In the genomic region with DNA sequence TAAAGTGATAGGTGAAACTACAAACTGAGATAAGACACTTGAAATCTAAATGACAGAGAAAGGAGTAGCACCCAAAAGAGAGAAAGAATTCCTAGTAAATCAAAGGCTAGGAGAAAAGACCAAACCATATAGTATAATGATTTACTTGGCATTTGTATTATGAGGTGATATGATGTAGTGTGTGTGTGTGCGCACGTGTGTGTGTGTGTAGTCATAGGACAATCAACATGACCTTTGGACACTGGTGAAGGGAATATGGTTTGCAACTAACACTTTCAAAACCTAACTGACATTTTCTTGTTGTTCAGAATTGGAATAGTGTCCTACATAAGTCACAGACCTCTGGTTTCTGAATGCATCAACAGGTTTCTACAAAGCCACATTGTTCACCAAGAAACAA, we compare ENCODE assay signal across 26 mouse cellular contexts.
"Had no signal": no experiment of that assay in that cellular context is flagged by ENCODE, and none has a peak within 500 bp of the region (broad histone marks: within the 10 kb centered on the region; RNA-seq: fewer than 3 reads in every experiment).

No protein-coding gene starts in this region.

- H3K9me3 ChIP-seq: heart, embryonic 10.5 days; heart, embryonic 12.5 days; hindbrain, embryonic 13.5 days; hindbrain, embryonic 15.5 days; kidney, embryonic 15.5 days; limb, embryonic 13.5 days; limb, embryonic 15.5 days; liver, embryonic 12.5 days had no signal

- H3K27me3 ChIP-seq: heart, embryonic 12.5 days; hindbrain, embryonic 15.5 days; kidney, embryonic 15.5 days; limb, embryonic 13.5 days; limb, embryonic 15.5 days; liver, embryonic 12.5 days had no signal

- ATAC-seq: forebrain, postnatal 0 days; hindbrain, postnatal 0 days; liver, embryonic 12.5 days had no signal

- H3K36me3 ChIP-seq: heart, embryonic 10.5 days; heart, embryonic 12.5 days; hindbrain, embryonic 13.5 days; hindbrain, embryonic 15.5 days; kidney, embryonic 15.5 days; limb, embryonic 13.5 days; limb, embryonic 15.5 days; liver, embryonic 12.5 days had no signal

- H3K4me1 ChIP-seq: heart, embryonic 10.5 days; heart, embryonic 12.5 days; hindbrain, embryonic 13.5 days; hindbrain, embryonic 15.5 days; kidney, embryonic 15.5 days; limb, embryonic 15.5 days; liver, embryonic 12.5 days had no signal

- H3K27ac ChIP-seq: heart, embryonic 10.5 days; hindbrain, embryonic 13.5 days; hindbrain, embryonic 15.5 days; hindbrain, postnatal 0 days; kidney, postnatal 0 days; layer of hippocampus, adult 2 months; left cerebral cortex, adult 2 months; limb, embryonic 13.5 days; limb, embryonic 15.5 days; liver, embryonic 12.5 days; liver, embryonic 14.5 days had no signal

- DNase-seq: forebrain, postnatal 0 days; gastrocnemius, postnatal 14 days; gastrocnemius, postnatal 36 days; heart, adult 11 months; heart, postnatal 10 days; kidney, adult 11 months; kidney, adult 2 months; kidney, adult 9 months; kidney, postnatal 14 days; kidney, postnatal 36 days; layer of hippocampus, adult 9-11 months; layer of hippocampus, postnatal 36 days; left cerebral cortex, postnatal 4 days had no signal

- H3K4me2 ChIP-seq: heart, embryonic 12.5 days; hindbrain, embryonic 13.5 days; hindbrain, embryonic 15.5 days; kidney, embryonic 15.5 days; limb, embryonic 13.5 days; limb, embryonic 15.5 days; liver, embryonic 12.5 days had no signal

- H3K4me3 ChIP-seq: heart, embryonic 10.5 days; heart, embryonic 12.5 days; hindbrain, embryonic 13.5 days; hindbrain, embryonic 15.5 days; kidney, embryonic 15.5 days; layer of hippocampus, adult 2 months; left cerebral cortex, adult 2 months; limb, embryonic 13.5 days; limb, embryonic 15.5 days; liver, embryonic 12.5 days had no signal

- H3K9ac ChIP-seq: forebrain, postnatal 0 days; heart, embryonic 12.5 days; hindbrain, embryonic 13.5 days; hindbrain, embryonic 15.5 days; kidney, embryonic 15.5 days; limb, embryonic 13.5 days; limb, embryonic 15.5 days; liver, embryonic 12.5 days; liver, embryonic 14.5 days had no signal
